Mouse (Mus musculus) spleen, adult 2 months (tissue): ENCODE data around the gene Nup205.
A peak's percentile ranks its signal among the peaks of the same experiment; 100 is the strongest.

Experiments
- CTCF ChIP-seq: fragments of 200-500 bp; IDR thresholded peaks from 2 replicates; pipeline ENCODE4 v1.5.1; 2011; ENCODE audit warnings: mild to moderate bottlenecking, inconsistent platforms; ENCODE audit not compliant: insufficient read depth, insufficient read length, insufficient replicate concordance; ENCODE audit errors: extremely low read depth
- POLR2A ChIP-seq: fragments of 200-500 bp; IDR thresholded peaks from 2 replicates; pipeline ENCODE4 v1.6.1; 2011; ENCODE audit warnings: low read depth, low read length, inconsistent platforms

DNA sequence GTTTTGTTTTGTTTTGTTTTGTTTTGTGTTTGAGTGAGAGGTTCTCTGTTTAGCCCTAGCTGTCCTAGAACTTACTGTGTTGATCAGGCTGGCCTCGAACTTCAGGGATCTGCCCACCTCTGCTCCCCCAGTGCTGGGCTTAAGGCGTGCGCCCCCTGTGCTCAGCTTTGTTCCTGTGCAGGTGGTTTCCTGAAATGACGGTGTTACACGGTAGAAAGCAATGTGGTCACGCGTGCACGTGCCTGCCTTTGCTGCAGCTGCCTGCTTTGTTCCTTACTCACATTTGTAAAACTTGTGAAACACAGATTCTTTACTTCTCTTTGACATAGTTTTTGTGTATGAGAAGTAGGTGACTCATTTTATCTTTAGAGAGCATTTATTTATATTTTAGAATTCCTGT is 14.0 kb downstream of the Nup205 start:
- TF ChIP-seq CTCF (0 out of 2 replicates have a peak, but pooled peaks have one; percentile 1), POLR2A (no peak)
